Mouse (Mus musculus) cerebellum, adult 2 months (tissue): ENCODE results near the gene Ip6k1.

Experiments
- CTCF ChIP-seq: fragments of 200-500 bp; IDR thresholded peaks from 2 replicates; pipeline ENCODE4 v1.5.1; 2011; ENCODE audit warnings: low read depth, mild to moderate bottlenecking, control low read depth, low read length, moderate library complexity, borderline replicate concordance; ENCODE audit not compliant: insufficient read depth
- POLR2A ChIP-seq: fragments of 200-500 bp; IDR thresholded peaks from 2 replicates; pipeline ENCODE4 v1.6.1; 2011; ENCODE audit warnings: low read length, control low read depth, borderline replicate concordance; ENCODE audit not compliant: insufficient read depth

GRCm38 (mm10) chr9:107959896-107960295, 42.4 kb upstream of the Ip6k1 start:
- no peak for TF ChIP-seq CTCF
- no peak for TF ChIP-seq POLR2A
